ENCODE assay signal across 8 mouse cellular contexts in genomic region chr1:153747861-153748530, GRCm38 (mm10). TPM values are rescaled to one million over a fixed set of nuclear protein-coding genes. Genes with fewer than 3 reads are reported as not detected.
DNase-seq lines count a peak whose midpoint lies in the region; ATAC-seq and TF ChIP-seq lines count a peak whose summit lies in the region.

No protein-coding gene starts in this region.

- DNase-seq in forebrain, embryonic 14.5 days (ENCODE audit: low spot score) = peak; percentile 62
- DNase-seq in forebrain, embryonic 10.5 days (ENCODE audit: extremely low spot score, low spot score) = no peak
- peak; percentile 79 for DNase-seq in lung, postnatal 0 days (ENCODE audit: low spot score)
- no peak for DNase-seq in lung, postnatal 14 days
- no peak for DNase-seq in hindbrain, embryonic 11.5 days (ENCODE audit: low spot score)
- DNase-seq in midbrain, embryonic 14.5 days = no peak
- DNase-seq in cerebellum, adult 11 months = no peak
- DNase-seq in gastrocnemius, postnatal 10 days = no peak

- H3K9ac ChIP-seq in forebrain, embryonic 14.5 days (ENCODE audit: low read length) = no peak overlapping the region
- no peak overlapping the region for H3K9ac ChIP-seq in lung, postnatal 0 days (replicated peaks; ENCODE audit: low read depth)
- H3K9ac ChIP-seq in hindbrain, embryonic 11.5 days (ENCODE audit: low read depth, low read length) = no peak overlapping the region
- no peak overlapping the region for H3K9ac ChIP-seq in midbrain, embryonic 14.5 days (replicated peaks; ENCODE audit: low read length)

- H3K4me3 ChIP-seq in forebrain, embryonic 14.5 days (ENCODE audit: low read depth, low read length) = no peak overlapping the region
- H3K4me3 ChIP-seq in forebrain, embryonic 10.5 days = no peak overlapping the region
- H3K4me3 ChIP-seq in lung, postnatal 0 days (ENCODE audit: low read depth, low read length) = no peak overlapping the region
- no peak overlapping the region for H3K4me3 ChIP-seq in hindbrain, embryonic 11.5 days (ENCODE audit: low read depth, low read length)
- no peak overlapping the region for H3K4me3 ChIP-seq in midbrain, embryonic 14.5 days (replicated peaks; ENCODE audit: low read depth, low read length)

- H3K9me3 ChIP-seq in forebrain, embryonic 14.5 days (replicated peaks; ENCODE audit: control insufficient read depth, low read length) = no peaks in the 10 kb centered on the region
- H3K9me3 ChIP-seq in forebrain, embryonic 10.5 days = no peaks in the 10 kb centered on the region
- H3K9me3 ChIP-seq in lung, postnatal 0 days (ENCODE audit: low read length) = no peaks in the 10 kb centered on the region
- H3K9me3 ChIP-seq in hindbrain, embryonic 11.5 days (ENCODE audit: control insufficient read depth, low read length) = no peaks in the 10 kb centered on the region
- no peaks in the 10 kb centered on the region for H3K9me3 ChIP-seq in midbrain, embryonic 14.5 days (ENCODE audit: control insufficient read depth, low read length)

- H3K36me3 ChIP-seq in forebrain, embryonic 14.5 days (ENCODE audit: control insufficient read depth, insufficient read depth, low read length) = peaks cover 14% of the 10 kb centered on the region
- peaks cover 17% of the 10 kb centered on the region for H3K36me3 ChIP-seq in forebrain, embryonic 10.5 days (replicated peaks)
- H3K36me3 ChIP-seq in lung, postnatal 0 days (ENCODE audit: insufficient read depth, low read length) = no peaks in the 10 kb centered on the region
- no peaks in the 10 kb centered on the region for H3K36me3 ChIP-seq in hindbrain, embryonic 11.5 days (ENCODE audit: control insufficient read depth, insufficient read depth, low read length)
- H3K36me3 ChIP-seq in midbrain, embryonic 14.5 days (ENCODE audit: control insufficient read depth, insufficient read depth, low read length) = 0 out of 2 replicates have a peak, but pooled peaks cover 3% of the 10 kb centered on the region

- peak overlapping the region; percentile 2; the same call in 1 of the 2 replicates for H3K4me2 ChIP-seq in forebrain, embryonic 14.5 days (ENCODE audit: low read length)
- peak overlapping the region; percentile 65; the same call in 1 of the 2 replicates for H3K4me2 ChIP-seq in lung, postnatal 0 days (replicated peaks; ENCODE audit: low read depth, low read length)
- peak overlapping the region; percentile 17; the same call in 1 of the 2 replicates for H3K4me2 ChIP-seq in hindbrain, embryonic 11.5 days (replicated peaks; ENCODE audit: low read depth, low read length)
- peak overlapping the region; percentile 70; the same call in 1 of the 2 replicates for H3K4me2 ChIP-seq in midbrain, embryonic 14.5 days (ENCODE audit: low read length)

- H3K27me3 ChIP-seq in forebrain, embryonic 14.5 days (replicated peaks; ENCODE audit: control insufficient read depth, insufficient read depth, low read length) = no peaks in the 10 kb centered on the region
- H3K27me3 ChIP-seq in forebrain, embryonic 10.5 days (ENCODE audit: poor library complexity, severe bottlenecking) = peaks cover 29% of the 10 kb centered on the region
- H3K27me3 ChIP-seq in lung, postnatal 0 days (replicated peaks; ENCODE audit: insufficient read depth, low read length) = no peaks in the 10 kb centered on the region
- no peaks in the 10 kb centered on the region for H3K27me3 ChIP-seq in hindbrain, embryonic 11.5 days (ENCODE audit: control insufficient read depth, insufficient read depth, low read length)
- no peaks in the 10 kb centered on the region for H3K27me3 ChIP-seq in midbrain, embryonic 14.5 days (ENCODE audit: control insufficient read depth, insufficient read depth, low read length)

- ATAC-seq in forebrain, embryonic 14.5 days = no peak
- ATAC-seq in lung, postnatal 0 days = peak; percentile 15; the same call in 1 of the 2 replicates
- no peak for ATAC-seq in hindbrain, embryonic 11.5 days (ENCODE audit: low FRiP score)
- ATAC-seq in midbrain, embryonic 14.5 days (ENCODE audit: low FRiP score, low TSS enrichment) = no peak

- WGBS in forebrain, embryonic 14.5 days = 70% methylated on average over 12 of the region's 12 CpGs
- 79% methylated on average over 12 of the region's 12 CpGs for WGBS in forebrain, embryonic 10.5 days
- WGBS in lung, postnatal 0 days = 36% methylated on average over 12 of the region's 12 CpGs
- 78% methylated on average over 12 of the region's 12 CpGs for WGBS in hindbrain, embryonic 11.5 days
- WGBS in midbrain, embryonic 14.5 days = 75% methylated on average over 12 of the region's 12 CpGs

- H3K4me1 ChIP-seq in forebrain, embryonic 14.5 days (ENCODE audit: control insufficient read depth, insufficient read depth, low read length) = peaks cover 20% of the 10 kb centered on the region
- peaks cover 40% of the 10 kb centered on the region for H3K4me1 ChIP-seq in forebrain, embryonic 10.5 days
- peaks cover 10% of the 10 kb centered on the region; the same call in 1 of the 2 replicates for H3K4me1 ChIP-seq in lung, postnatal 0 days (ENCODE audit: insufficient read depth, low read depth, low read length)
- peaks cover 9% of the 10 kb centered on the region for H3K4me1 ChIP-seq in hindbrain, embryonic 11.5 days (replicated peaks; ENCODE audit: control insufficient read depth, insufficient read depth, low read length)
- H3K4me1 ChIP-seq in midbrain, embryonic 14.5 days (ENCODE audit: control insufficient read depth, insufficient read depth, low read length) = peaks cover 27% of the 10 kb centered on the region

- no peak overlapping the region for H3K27ac ChIP-seq in forebrain, embryonic 14.5 days (ENCODE audit: low read depth, low read length)
- H3K27ac ChIP-seq in forebrain, embryonic 10.5 days = no peak overlapping the region
- H3K27ac ChIP-seq in lung, postnatal 0 days (ENCODE audit: low read length) = peak overlapping the region; percentile 86
- no peak overlapping the region for H3K27ac ChIP-seq in hindbrain, embryonic 11.5 days (ENCODE audit: low read depth, low read length)
- 0 out of 2 replicates have a peak overlapping the region, but pooled peaks have one; percentile 1 for H3K27ac ChIP-seq in midbrain, embryonic 14.5 days (replicated peaks; ENCODE audit: low read depth, low read length)

- no peak for TF ChIP-seq CTCF in lung, postnatal 0 days (IDR thresholded peaks at IDR 0.05)

- TF ChIP-seq EP300 in lung, postnatal 0 days (IDR thresholded peaks at IDR 0.05) = no peak

RNA-seq across cellular contexts. Expression of gene Rnasel, which starts 1.2 kb away (rescaled TPM):
- 29.9 and 37.3 TPM in 2 replicates for polyA plus RNA-seq in forebrain, embryonic 14.5 days (2014; fragmentation: Nextera tagmentation; extraction: Ambion mirVana)
- 7.4 and 7.7 TPM in 2 replicates for polyA plus RNA-seq in forebrain, embryonic 10.5 days (2016; fragmentation: Nextera tagmentation; extraction: Ambion mirVana)
- polyA plus RNA-seq in lung, postnatal 0 days (2015; fragmentation: Nextera tagmentation; extraction: Ambion mirVana) = 13.1 and 16.6 TPM in 2 replicates
- polyA plus RNA-seq in hindbrain, embryonic 11.5 days (2014; fragmentation: Nextera tagmentation; extraction: Ambion mirVana) = 31.4 and 40.3 TPM in 2 replicates
- polyA plus RNA-seq in midbrain, embryonic 14.5 days (2014; fragmentation: Nextera tagmentation; extraction: Ambion mirVana) = 37.8 and 55.6 TPM in 2 replicates
- total RNA-seq in gastrocnemius, postnatal 10 days (2021) = 1 to 10 TPM; 5.9 to 9.7 TPM

RNA-seq across cellular contexts. Expression of gene Rgs16, which starts 7.8 kb away (rescaled TPM):
- 20.0 and 22.9 TPM in 2 replicates for polyA plus RNA-seq in forebrain, embryonic 14.5 days (2014; fragmentation: Nextera tagmentation; extraction: Ambion mirVana)
- polyA plus RNA-seq in forebrain, embryonic 10.5 days (2016; fragmentation: Nextera tagmentation; extraction: Ambion mirVana) = 26.2 and 31.0 TPM in 2 replicates
- 3.8 and 8.4 TPM in 2 replicates for polyA plus RNA-seq in lung, postnatal 0 days (2015; fragmentation: Nextera tagmentation; extraction: Ambion mirVana)
- polyA plus RNA-seq in hindbrain, embryonic 11.5 days (2014; fragmentation: Nextera tagmentation; extraction: Ambion mirVana) = 7.8 and 11.0 TPM in 2 replicates
- polyA plus RNA-seq in midbrain, embryonic 14.5 days (2014; fragmentation: Nextera tagmentation; extraction: Ambion mirVana) = 8.1 and 12.0 TPM in 2 replicates
- 10 to 100 TPM in 1 of 2 experiments, 1 to 10 TPM in 1; 7.7 to 10.8 TPM for total RNA-seq in gastrocnemius, postnatal 10 days (2021)

Comparison
In these comparisons a context has a peak if more than half of its experiments do, and no peak if none do; other contexts are left out.
1. DNase-seq: peak in forebrain, embryonic 14.5 days (single experiment) and lung, postnatal 0 days (single experiment); none in forebrain, embryonic 10.5 days (single experiment), lung, postnatal 14 days (single experiment), hindbrain, embryonic 11.5 days (single experiment), midbrain, embryonic 14.5 days (single experiment), cerebellum, adult 11 months (single experiment) and gastrocnemius, postnatal 10 days (single experiment).
2. H3K27ac ChIP-seq: peak in lung, postnatal 0 days (single experiment) and midbrain, embryonic 14.5 days (single experiment); none in forebrain, embryonic 14.5 days (single experiment), forebrain, embryonic 10.5 days (single experiment) and hindbrain, embryonic 11.5 days (single experiment).
3. H3K4me2 ChIP-seq: peak in every context shown above with its lines; median percentile 70 in midbrain, embryonic 14.5 days; 65 in lung, postnatal 0 days; 17 in hindbrain, embryonic 11.5 days; 2 in forebrain, embryonic 14.5 days.